Mouse (Mus musculus) small intestine, adult 2 months (tissue): ENCODE data around the gene Cnga1. TPM values are rescaled to one million over a fixed set of nuclear protein-coding genes. Genes with fewer than 3 reads are reported as not detected.
A peak's percentile ranks its signal among the peaks of the same experiment; 100 is the strongest.
"Not testable (repeated sequence)": the region's sequence is repeated elsewhere in the genome, so short reads cannot be mapped to it uniquely, and the experiment has no call there.

ENCODE experiments used
- H3K27ac ChIP-seq: fragments of 200-500 bp; 2 replicates; pipeline ENCODE4 v1.5.1; 2012; ENCODE audit warnings: low read depth, low read length, control low read depth, inconsistent platforms; ENCODE audit not compliant: insufficient read depth
- H3K27me3 ChIP-seq: fragments of 200-500 bp; 2 replicates; pipeline ENCODE4 v1.6.1; 2012; ENCODE audit warnings: mild to moderate bottlenecking, moderate library complexity, low read length, inconsistent platforms; ENCODE audit not compliant: control insufficient read depth, insufficient read depth
- H3K36me3 ChIP-seq: fragments of 200-500 bp; 2 replicates; pipeline ENCODE4 v1.6.1; 2012; ENCODE audit warnings: mild to moderate bottlenecking, low read length, control low read depth, inconsistent platforms; ENCODE audit not compliant: control insufficient read depth, insufficient read depth
- H3K4me1 ChIP-seq: fragments of 200-500 bp; 2 replicates; pipeline ENCODE4 v1.6.1; 2012; ENCODE audit warnings: low read length, inconsistent platforms, mixed read lengths; ENCODE audit not compliant: control insufficient read depth, insufficient read depth, insufficient read length
- H3K4me3 ChIP-seq: fragments of 200-500 bp; 2 replicates; pipeline ENCODE4 v1.5.1; 2012; ENCODE audit warnings: low read depth, mild to moderate bottlenecking, control low read depth, inconsistent platforms, low read length, moderate library complexity
- CTCF ChIP-seq: fragments of 200-500 bp; IDR thresholded peaks from 2 replicates; pipeline ENCODE4 v1.5.1; 2012; ENCODE audit warnings: low read depth, mild to moderate bottlenecking, control low read depth, inconsistent platforms, low read length, moderate library complexity, mixed read lengths; ENCODE audit not compliant: insufficient replicate concordance, insufficient read length; ENCODE audit errors: extremely low read depth
- POLR2A ChIP-seq: fragments of 200-500 bp; IDR thresholded peaks from 2 replicates; pipeline ENCODE4 v1.6.1; 2012; ENCODE audit warnings: low read depth, mild to moderate bottlenecking, control low read depth, inconsistent platforms, low read length, moderate library complexity
- WGBS: fragments of 180-500 bp; shearing (Covaris S2); methylation state at CpG from one replicate; pipeline ENCODE4 v1.1.7; 2018; 5-methylcytosine and 5-hydroxymethylcytosine counted together
- polyA plus RNA-seq: library from polyadenylated mRNA; depleted of rRNA; stranded (reverse); fragments of >200 nt; gene quantifications from 2 replicates; pipeline ENCODE4 v1.2.3, GENCODE M21; 2012

Gene Cnga1
- polyA plus RNA-seq, 1 experiment = not detected

GRCm38 (mm10) chr5:72603138-72603537 lies 40.9 kb downstream of the Cnga1 start:
- Histone ChIP-seq H3K27me3 (no peaks in the 10 kb centered on the region), H3K27ac (no peak overlapping the region), H3K36me3 (no peaks in the 10 kb centered on the region), H3K4me3 (no peak overlapping the region), H3K4me1 (peaks cover 6% of the 10 kb centered on the region; the same call in 1 of the 2 replicates)
- TF ChIP-seq CTCF = no peak
- no peak for TF ChIP-seq POLR2A
- WGBS = 38% methylated on average over 4 of the region's 4 CpGs

DNA sequence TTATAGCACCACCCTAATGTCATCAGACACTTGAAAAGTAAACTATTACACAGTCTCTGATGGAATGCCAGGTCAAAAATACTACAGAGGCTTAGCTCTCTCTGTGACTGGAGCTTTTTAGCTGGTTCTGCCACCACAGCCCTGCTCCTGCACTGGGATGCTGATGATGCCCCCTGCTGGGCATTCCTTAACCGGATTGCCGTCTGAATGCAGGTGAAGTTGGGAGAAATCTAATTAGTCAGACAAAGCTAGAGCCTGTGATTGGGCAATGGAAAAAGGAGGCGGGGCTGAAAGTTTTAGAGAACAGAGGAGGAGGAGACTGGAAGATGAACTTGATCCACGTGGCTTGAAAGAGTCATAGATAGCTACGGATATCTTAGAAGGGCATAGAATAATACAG lies 43.1 kb downstream of the Cnga1 start:
- H3K4me3 ChIP-seq = no peak overlapping the region
- H3K27me3 ChIP-seq = no peaks in the 10 kb centered on the region
- TF ChIP-seq POLR2A (no peak), CTCF (peak; percentile 65; the same call in 1 of the 2 replicates)
- H3K4me1 ChIP-seq = peaks cover 6% of the 10 kb centered on the region; the same call in 1 of the 2 replicates
- no peaks in the 10 kb centered on the region for H3K36me3 ChIP-seq
- WGBS = 7% methylated on average over 5 of the region's 5 CpGs
- no peak overlapping the region for H3K27ac ChIP-seq

GRCm38 (mm10) chr5:72587192-72587681 lies 56.8 kb downstream of the Cnga1 start, which contains the start of gene Gm5868:
Gene Gm5868 (minus strand): TSS chr5:72587551.
- peak within 1 kb of the TSS; percentile 58 for H3K4me3 ChIP-seq
- peaks cover 6% of the 10 kb centered on the region for H3K4me1 ChIP-seq
- 0 out of 2 replicates have a peak, but pooled peaks cover 10% of the 10 kb centered on the region for H3K27me3 ChIP-seq
- TF ChIP-seq CTCF = no peak
- TF ChIP-seq POLR2A = no peak
- no peaks in the 10 kb centered on the region for H3K36me3 ChIP-seq
- whole genome bisulfite sequencing = 2% methylated on average over 38 of the region's 38 CpGs
- H3K27ac ChIP-seq = no peak within 1 kb of the TSS

- Histone ChIP-seq H3K27me3 (0 out of 2 replicates have a peak, but pooled peaks cover 10% of the 10 kb centered on the region), H3K4me3 (peak overlapping the region; percentile 58)
- WGBS = 44% methylated on average over 25 of the region's 25 CpGs
- H3K36me3 ChIP-seq, H3K27ac ChIP-seq, H3K4me1 ChIP-seq: not testable (repeated sequence)
These were observed 57.3 kb downstream of the Cnga1 start for GRCm38 (mm10) chr5:72586667-72587191.

GRCm38 (mm10) chr5:72586122-72586521 lies 58.0 kb downstream of the Cnga1 start:
- peaks cover 12% of the 10 kb centered on the region; the same call in 1 of the 2 replicates for H3K27me3 ChIP-seq
- TF ChIP-seq CTCF = peak; percentile 37; the same call in 1 of the 2 replicates
- 50% methylated on average over 7 of the region's 7 CpGs for WGBS

GRCm38 (mm10) chr5:72580970-72581332 lies 63.1 kb downstream of the Cnga1 start, which contains the start of gene Zar1:
Gene Zar1 (minus strand): TSS chr5:72581254.
- WGBS = 19% methylated on average over 15 of the region's 21 CpGs
- peaks cover 23% of the 10 kb centered on the region for H3K27me3 ChIP-seq
- H3K4me1 ChIP-seq, H3K27ac ChIP-seq, H3K36me3 ChIP-seq: not testable (repeated sequence)
- peak within 1 kb of the TSS; percentile 48 for H3K4me3 ChIP-seq

More at GRCm38 (mm10) chr5:72586122-72586521, 58.0 kb downstream of the Cnga1 start:
- not testable (repeated sequence) for H3K4me3 ChIP-seq, H3K27ac ChIP-seq, H3K4me1 ChIP-seq, H3K36me3 ChIP-seq

- WGBS = 7% methylated on average over 71 of the region's 73 CpGs
- H3K36me3 ChIP-seq, H3K27ac ChIP-seq, H3K4me1 ChIP-seq: not testable (repeated sequence)
- H3K4me3 ChIP-seq = peak overlapping the region; percentile 48
- H3K27me3 ChIP-seq = peaks cover 23% of the 10 kb centered on the region
These were observed 63.7 kb downstream of the Cnga1 start for GRCm38 (mm10) chr5:72580088-72580969.

DNA sequence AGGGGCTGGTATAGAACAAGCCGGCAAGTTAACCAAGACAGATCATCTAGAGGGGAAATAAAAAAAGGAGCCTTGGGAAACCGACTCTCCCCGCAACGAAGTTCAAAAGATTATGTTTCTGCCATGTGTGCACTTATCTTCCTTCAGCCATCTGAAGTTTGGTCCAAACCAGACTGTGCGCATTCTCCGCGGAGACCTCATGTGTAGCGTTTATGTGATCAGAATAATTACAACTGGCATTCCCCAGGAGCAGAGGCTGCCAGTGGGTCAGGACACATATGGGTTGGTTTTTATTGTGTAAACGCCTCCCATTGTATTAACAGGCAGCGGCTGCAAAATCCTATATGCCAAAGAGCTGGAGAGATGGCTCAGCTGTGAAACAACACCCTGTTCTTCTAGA lies 64.5 kb downstream of the Cnga1 start:
- not testable (repeated sequence) for H3K4me1 ChIP-seq, H3K4me3 ChIP-seq, H3K36me3 ChIP-seq, H3K27ac ChIP-seq
- H3K27me3 ChIP-seq = peaks cover 23% of the 10 kb centered on the region
- WGBS = 80% methylated on average over 10 of the region's 10 CpGs
